In genomic region chr5:80819208-80819607, GRCm38 (mm10) we compare ENCODE assay signal across 22 mouse cellular contexts.
"Had no signal": no experiment of that assay in that cellular context is flagged by ENCODE, and none has a peak within 500 bp of the region (broad histone marks: within the 10 kb centered on the region; RNA-seq: fewer than 3 reads in every experiment).

No protein-coding gene starts in this region.

- H3K36me3 ChIP-seq: lung, embryonic 15.5 days; midbrain, embryonic 13.5 days; midbrain, embryonic 15.5 days; neural tube, embryonic 13.5 days; neural tube, embryonic 15.5 days had no signal

- H3K4me3 ChIP-seq: lung, embryonic 15.5 days; megakaryocyte, embryonic 14.5 days; midbrain, embryonic 13.5 days; midbrain, embryonic 15.5 days; myocyte; neural tube, embryonic 13.5 days; neural tube, embryonic 15.5 days had no signal

- ATAC-seq: liver, postnatal 0 days; lung, postnatal 0 days; midbrain, embryonic 13.5 days; midbrain, embryonic 15.5 days had no signal

- H3K27me3 ChIP-seq: lung, embryonic 15.5 days; megakaryocyte, embryonic 14.5 days; midbrain, embryonic 13.5 days; midbrain, embryonic 15.5 days; neural tube, embryonic 13.5 days; neural tube, embryonic 15.5 days had no signal

- H3K4me2 ChIP-seq: lung, embryonic 15.5 days; midbrain, embryonic 11.5 days; midbrain, embryonic 13.5 days; midbrain, embryonic 15.5 days; neural tube, embryonic 13.5 days; neural tube, embryonic 15.5 days had no signal

- H3K9ac ChIP-seq: liver, postnatal 0 days; lung, embryonic 15.5 days; midbrain, embryonic 13.5 days; midbrain, embryonic 15.5 days; neural tube, embryonic 13.5 days; neural tube, embryonic 15.5 days had no signal

- DNase-seq: liver, postnatal 0 days; lung, adult 2 months; lung, postnatal 14 days; lung, postnatal 36 days; retina, postnatal 1 day; right cerebral cortex, adult 18-20 months; right cerebral cortex, postnatal 25 days; right cerebral cortex, postnatal 4 days; spleen, adult 18-20 months; thymus, adult 18-20 months; thymus, postnatal 14 days; thymus, postnatal 36 days had no signal

- H3K27ac ChIP-seq: lung, embryonic 15.5 days; macrophage; midbrain, embryonic 13.5 days; midbrain, embryonic 15.5 days; neural tube, embryonic 13.5 days; neural tube, embryonic 15.5 days had no signal

- H3K4me1 ChIP-seq: lung, embryonic 15.5 days; megakaryocyte, embryonic 14.5 days; midbrain, embryonic 13.5 days; midbrain, embryonic 15.5 days; neural tube, embryonic 13.5 days; neural tube, embryonic 15.5 days had no signal

- H3K9me3 ChIP-seq: lung, embryonic 15.5 days; megakaryocyte, embryonic 14.5 days; midbrain, embryonic 13.5 days; midbrain, embryonic 15.5 days; neural tube, embryonic 13.5 days; neural tube, embryonic 15.5 days had no signal
